Mouse (Mus musculus) right cerebral cortex, postnatal 36 days (tissue): ENCODE measurements around the gene Tas2r102.

Experiments
- DNase-seq, 2 experiments: peaks; one replicate each; pipeline ENCODE4 v3.0.0; 2022; ENCODE audit warnings: low spot score in 2 of 2, mixed read lengths in 1 of 2

Tas2r102 gene

GRCm38 (mm10) chr6:132761831-132762230 is at the start of gene Tas2r102:
Gene Tas2r102, plus strand, starts transcription at chr6:132762131.
- no peak for DNase-seq

GRCm38 (mm10) chr6:132737935-132738334 is 24.0 kb upstream of the Tas2r102 start, which contains the start of gene Tas2r115:
Gene Tas2r115, minus strand, starts transcription at chr6:132738035.
- no peak for DNase-seq

GRCm38 (mm10) chr6:132750206-132750605 is 11.7 kb upstream of the Tas2r102 start:
- peak in 1 of 2 experiments; percentile 0 for DNase-seq

- no peak for DNase-seq
Measured at GRCm38 (mm10) chr6:132754430-132754829, 7.5 kb upstream of the Tas2r102 start, which contains the start of gene Tas2r124. Gene Tas2r124, plus strand, starts transcription at chr6:132754730.

GRCm38 (mm10) chr6:132778062-132778461 is 16.1 kb downstream of the Tas2r102 start, which contains the start of gene Tas2r136:
Gene Tas2r136, minus strand, starts transcription at chr6:132778162.
- no peak for DNase-seq

GRCm38 (mm10) chr6:132795393-132795792 is 33.5 kb downstream of the Tas2r102 start:
- DNase-seq: no peak

GRCm38 (mm10) chr6:132802518-132802917 is 40.6 kb downstream of the Tas2r102 start, which contains the start of gene Tas2r117:
Gene Tas2r117, plus strand, starts transcription at chr6:132802818.
- no peak for DNase-seq
